Mouse (Mus musculus) brain, embryonic 14.5 days (tissue): ENCODE data around the gene Slit3. TPM values are rescaled to one million over a fixed set of nuclear protein-coding genes. Genes with fewer than 3 reads are reported as not detected.

Experiments used
- DNase-seq: peaks from one replicate; pipeline ENCODE4 v3.0.0-alpha.2; 2011; ENCODE audit warnings: low read depth
- CTCF ChIP-seq: fragments of 200-500 bp; IDR thresholded peaks from 2 replicates; pipeline ENCODE4 v1.5.1; 2012; ENCODE audit warnings: inconsistent platforms, mild to moderate bottlenecking, moderate library complexity, borderline replicate concordance; ENCODE audit not compliant: insufficient read depth, insufficient read length; ENCODE audit errors: extremely low read depth
- POLR2A ChIP-seq: fragments of 200-500 bp; IDR thresholded peaks from 2 replicates; pipeline ENCODE4 v1.6.1; 2012; ENCODE audit warnings: mild to moderate bottlenecking, inconsistent platforms, borderline replicate concordance; ENCODE audit not compliant: poor library complexity, insufficient read depth, insufficient read length, severe bottlenecking; ENCODE audit errors: extremely low read depth
- polyA plus RNA-seq: library from polyadenylated mRNA; depleted of rRNA; stranded (reverse); fragments of >200 nt; gene quantifications from 2 replicates; pipeline ENCODE4 v1.2.3, GENCODE M21; 2012

The Slit3 gene
- polyA plus RNA-seq, 1 experiment, result 9.3 TPM

DNA sequence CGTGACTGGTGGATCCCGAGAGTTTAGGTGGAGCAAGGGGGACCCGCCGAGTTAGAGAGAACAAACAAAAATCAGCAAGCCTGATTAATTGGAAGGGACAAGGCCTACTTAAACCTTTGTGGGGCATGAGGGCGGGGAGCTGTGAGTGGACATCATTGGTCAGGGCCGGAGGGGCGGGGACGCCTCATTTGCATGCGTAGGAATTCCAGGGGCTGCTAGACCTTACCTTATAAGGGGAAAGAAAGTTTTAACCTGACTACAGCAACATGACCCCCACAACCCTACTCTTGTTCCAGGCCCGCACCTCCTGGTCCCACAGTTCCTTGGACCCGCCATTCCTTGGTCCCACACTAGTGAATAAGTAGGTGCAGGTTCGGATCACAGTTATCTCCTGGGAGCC, 586.4 kb downstream of the Slit3 start:
- TF ChIP-seq CTCF (no peak), POLR2A (no peak)
- no peak for DNase-seq

DNA sequence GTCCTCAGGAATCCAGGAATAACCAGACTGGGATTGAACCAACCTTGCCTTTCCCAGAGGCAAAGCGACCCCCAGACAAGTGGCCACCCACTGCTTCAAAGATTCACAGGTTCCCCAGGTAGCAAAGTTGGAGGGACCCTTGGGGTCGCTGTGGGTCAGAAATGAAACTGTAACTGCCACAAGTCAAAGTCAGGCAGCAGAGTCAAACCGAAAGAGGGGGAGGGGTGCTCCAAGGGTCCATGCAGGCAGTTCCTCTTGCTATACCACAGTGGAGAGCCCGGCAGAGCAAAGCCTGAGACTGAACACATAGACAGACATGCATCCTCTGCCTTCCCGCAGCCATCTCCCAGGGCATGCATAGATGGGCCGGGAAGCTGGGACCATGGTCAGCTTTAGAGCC, 590.3 kb downstream of the Slit3 start:
- DNase-seq, result no peak
- TF ChIP-seq CTCF (no peak), POLR2A (no peak)

DNA sequence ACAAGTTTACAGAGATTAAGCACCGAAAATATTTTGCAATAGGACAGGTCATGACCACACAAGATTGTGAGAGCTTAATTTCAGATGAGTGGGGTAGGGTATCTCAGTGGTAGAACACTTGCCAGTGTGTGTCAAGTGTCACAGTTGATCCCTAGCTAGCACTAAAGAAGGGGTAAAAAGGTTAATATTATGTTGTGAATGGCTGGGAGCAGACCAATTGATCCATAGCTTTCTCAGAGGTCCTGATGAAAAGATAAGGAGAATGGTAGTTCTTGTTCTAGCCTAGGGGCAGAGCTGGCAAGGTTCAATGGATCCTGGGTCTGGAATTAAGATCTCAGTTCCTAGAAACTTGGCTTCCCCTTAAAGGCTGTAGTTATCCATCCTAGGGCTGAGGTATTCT, 597.9 kb downstream of the Slit3 start:
- DNase-seq, result no peak
- TF ChIP-seq POLR2A (no peak), CTCF (no peak)

DNA sequence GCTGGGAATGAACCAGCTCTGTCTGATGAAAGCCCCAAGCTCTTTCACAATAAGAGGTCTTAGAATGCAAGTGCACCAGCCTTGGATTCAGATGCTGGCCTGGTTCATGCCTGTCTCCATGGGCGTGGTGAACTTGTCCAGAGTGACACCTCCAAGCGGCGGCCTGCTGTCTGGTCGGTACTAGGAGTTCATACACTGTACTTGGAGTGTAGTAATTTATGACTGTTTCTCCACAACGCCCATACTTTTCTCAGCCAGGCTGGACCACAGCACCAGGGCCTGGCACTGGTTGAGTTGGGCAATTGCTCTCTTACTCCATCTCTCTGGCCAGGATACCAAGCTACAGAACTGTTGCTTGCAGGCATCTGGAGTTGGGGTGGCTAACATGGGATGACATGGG, 602.9 kb downstream of the Slit3 start:
- no peak for DNase-seq
- TF ChIP-seq POLR2A (no peak), CTCF (no peak)

DNA sequence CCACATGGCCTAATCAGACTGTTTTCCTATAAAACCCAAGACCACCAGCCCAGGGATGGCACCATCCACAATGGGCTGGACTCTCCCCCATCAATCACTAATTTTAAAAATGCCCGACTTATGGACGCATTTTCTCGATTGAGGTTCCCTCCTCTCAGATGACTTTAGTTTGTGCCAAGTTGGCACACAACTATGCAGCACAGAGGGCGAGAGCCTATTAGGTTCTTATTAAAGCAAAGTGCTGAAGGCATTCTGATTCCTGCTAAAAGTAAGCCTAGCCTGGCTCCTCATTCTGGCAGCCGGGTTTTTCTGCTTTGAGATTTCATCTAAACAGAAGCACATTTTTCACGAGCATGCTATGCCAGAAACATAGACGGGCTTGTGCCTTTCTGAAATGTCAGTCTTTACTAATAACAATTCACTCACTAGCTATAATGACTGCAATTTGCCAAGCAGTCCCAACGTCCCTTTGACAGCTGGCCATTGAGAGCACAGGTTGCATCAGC, 605.4 kb downstream of the Slit3 start:
- TF ChIP-seq CTCF, result no peak
- TF ChIP-seq POLR2A, result no peak
- DNase-seq, result peak; percentile 49

DNA sequence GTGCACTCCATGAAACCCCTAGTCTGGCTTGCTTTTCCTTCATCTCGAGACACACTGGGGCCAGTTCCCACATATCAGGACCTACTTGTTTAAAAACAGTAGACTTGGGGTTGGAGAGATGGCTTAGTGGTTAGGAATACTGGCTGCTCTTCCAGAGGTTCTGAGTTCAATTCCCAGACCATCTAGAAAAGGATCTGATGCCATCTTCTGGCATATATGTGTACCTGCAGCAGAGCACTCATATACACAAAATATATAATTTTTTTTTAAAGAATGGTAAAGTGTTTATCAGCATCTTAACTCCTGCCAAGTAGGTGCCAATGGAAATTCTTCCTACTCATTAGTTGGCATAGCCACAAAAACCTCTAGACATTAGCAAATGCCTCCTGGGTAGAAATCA, 607.2 kb downstream of the Slit3 start:
- TF ChIP-seq POLR2A, result no peak
- DNase-seq, result no peak

DNA sequence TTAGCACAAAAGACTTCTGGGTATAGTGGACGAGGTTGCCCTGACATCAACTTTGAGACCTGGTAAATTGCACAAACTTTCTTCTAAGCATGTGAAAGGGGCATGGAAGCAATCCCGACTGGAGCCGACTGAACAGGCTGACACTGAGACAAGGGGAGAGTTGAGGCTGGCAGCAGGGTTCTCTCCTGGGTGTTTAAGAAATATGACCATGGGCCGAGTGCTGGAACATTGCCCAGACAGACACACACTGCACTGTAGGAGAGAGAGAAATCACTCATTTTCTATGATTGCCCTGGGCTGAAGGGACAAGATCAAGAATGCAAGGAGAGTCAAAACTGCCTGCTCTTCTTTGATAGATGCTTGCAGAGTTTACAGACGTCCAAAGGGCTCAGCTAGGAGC, 608.2 kb downstream of the Slit3 start:
- TF ChIP-seq POLR2A (no peak), CTCF (no peak)
- DNase-seq, result peak; percentile 44

DNA sequence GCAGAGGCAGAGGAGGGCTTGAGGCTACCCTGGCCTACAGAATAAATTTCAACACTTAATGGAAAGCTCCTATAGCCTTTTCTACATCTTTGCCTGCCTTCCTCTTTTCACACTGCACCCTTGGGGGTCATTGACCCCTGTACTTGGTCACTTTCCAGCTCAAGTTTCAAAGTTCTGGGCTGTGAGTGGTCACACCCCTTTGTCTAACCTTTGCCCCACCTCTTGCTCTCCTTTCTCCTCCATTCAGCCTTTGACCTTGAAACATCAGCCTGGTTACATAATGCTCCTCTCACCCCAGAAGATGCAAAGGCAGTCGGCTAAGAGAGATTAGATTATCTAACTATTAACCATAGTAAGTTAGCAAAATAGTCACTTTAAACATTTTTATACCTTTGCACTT, 611.3 kb downstream of the Slit3 start:
- TF ChIP-seq POLR2A, result no peak
- no peak for TF ChIP-seq CTCF
- DNase-seq, result no peak

DNA sequence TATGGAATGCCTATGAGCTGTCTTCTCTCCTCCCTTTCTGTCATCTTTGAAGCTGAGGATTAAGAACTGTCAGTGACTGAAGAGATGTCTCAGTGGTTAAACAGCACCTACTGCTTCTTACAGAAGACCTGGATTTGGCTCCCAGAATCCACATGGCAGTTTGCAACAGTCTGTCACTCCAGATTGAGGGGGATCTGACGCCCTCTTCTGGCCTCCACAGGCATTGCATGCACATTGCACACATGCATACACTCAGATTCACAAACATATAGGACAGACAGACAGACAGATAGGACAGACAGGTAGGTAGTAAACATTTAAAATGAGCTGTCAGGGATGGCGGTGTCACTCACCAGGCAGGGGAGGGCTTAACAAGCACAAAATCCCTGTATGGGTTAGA, 615.8 kb downstream of the Slit3 start:
- TF ChIP-seq POLR2A, result no peak
- TF ChIP-seq CTCF, result peak; percentile 18; the same call in 1 of the 2 replicates
- no peak for DNase-seq

DNA sequence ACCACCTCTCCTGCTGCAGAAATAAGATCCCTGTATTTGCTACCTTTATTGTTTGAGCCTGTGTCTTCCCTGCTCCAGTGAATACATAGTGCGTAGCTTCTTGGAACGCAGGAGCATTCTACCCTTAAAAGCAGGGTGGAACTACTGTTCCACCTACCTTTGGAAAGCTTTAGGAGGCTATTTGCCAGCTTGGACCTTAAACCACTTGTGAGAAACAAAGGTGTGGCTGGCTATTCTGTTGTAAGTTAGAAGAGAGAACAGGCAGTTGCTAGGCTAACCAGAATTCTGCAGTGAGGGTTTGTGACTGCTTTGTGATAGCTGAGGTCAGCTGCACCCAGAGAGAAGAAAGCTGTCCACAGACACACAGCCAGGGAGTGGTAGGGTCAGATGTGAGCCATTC, 616.2 kb downstream of the Slit3 start:
- no peak for DNase-seq
- no peak for TF ChIP-seq POLR2A
- no peak for TF ChIP-seq CTCF

DNA sequence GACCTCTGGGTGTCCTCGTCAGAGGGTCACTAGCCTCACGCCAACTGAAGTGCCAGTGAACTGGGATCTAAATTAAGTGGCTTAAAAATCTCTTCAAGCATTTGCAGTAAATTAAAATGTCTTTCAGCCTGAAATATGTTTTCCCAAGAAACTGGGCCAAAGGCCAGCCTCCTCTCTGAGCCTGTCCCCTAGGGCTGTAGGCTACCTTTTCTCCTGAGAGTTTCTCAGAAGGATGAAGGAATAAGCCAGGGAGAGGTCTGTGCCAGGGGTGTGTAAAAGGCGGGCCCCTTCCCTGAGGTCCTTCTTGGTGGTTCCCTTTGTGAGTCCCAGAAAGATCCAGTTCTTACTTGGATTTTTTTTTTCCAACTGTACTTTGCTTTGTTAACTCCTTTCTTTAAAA, 617.1 kb downstream of the Slit3 start:
- DNase-seq, result no peak

DNA sequence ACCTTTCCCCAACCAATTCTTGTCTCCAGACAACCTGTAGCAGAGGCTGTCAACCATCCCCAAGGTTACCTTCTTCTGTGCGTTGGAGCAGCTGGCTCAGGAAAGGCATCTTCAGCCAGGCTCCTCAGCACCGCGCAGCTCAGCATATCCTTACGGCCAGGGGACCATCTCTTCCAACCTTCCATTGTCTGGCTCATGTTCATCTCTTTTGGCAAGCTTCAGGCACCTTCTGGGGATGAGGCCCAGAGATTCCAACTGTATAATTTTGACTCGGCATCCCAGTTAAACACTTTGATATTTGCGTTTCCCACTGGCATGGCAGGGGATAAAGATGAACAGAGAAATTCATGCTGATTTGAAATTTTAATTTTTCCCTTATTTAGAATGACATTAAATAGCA, 622.6 kb downstream of the Slit3 start:
- no peak for DNase-seq
- no peak for TF ChIP-seq CTCF
- TF ChIP-seq POLR2A, result no peak

More for the DNA sequence above, 617.1 kb downstream of the Slit3 start:
- no peak for TF ChIP-seq CTCF
- no peak for TF ChIP-seq POLR2A

DNA sequence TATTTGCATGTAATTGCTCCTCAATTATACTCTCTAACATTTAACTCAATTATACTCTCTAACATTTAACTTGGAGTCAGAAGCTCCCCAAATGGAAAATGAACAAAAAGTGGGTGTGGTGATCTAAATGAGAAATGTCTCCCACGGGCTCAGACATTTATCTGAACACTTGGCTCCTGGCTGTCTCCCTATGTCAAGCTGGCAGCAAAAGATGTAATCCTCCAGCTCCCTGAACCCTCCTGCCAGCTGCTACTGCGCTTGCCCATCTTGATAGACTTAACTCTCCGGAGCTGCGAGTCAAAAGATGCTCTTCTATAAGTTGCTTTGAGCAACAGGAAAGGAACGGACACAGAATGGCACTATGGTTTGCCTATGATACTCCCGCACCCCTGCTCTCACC, 623.5 kb downstream of the Slit3 start:
- TF ChIP-seq POLR2A (no peak), CTCF (no peak)
- DNase-seq, result no peak
